Mouse (Mus musculus) adrenal gland, postnatal 0 days (tissue): ENCODE data around the gene Krcc1. TPM values are rescaled to one million over a fixed set of nuclear protein-coding genes. Genes with fewer than 3 reads are reported as not detected.

Experiments used
- microRNA-seq: library from miRNA; unstranded; fragments of <30 nt; microRNA quantifications from one replicate; pipeline ENCODE4, GENCODE M21; 2016; ENCODE audit warnings: borderline replicate concordance; ENCODE audit not compliant: insufficient number of aligned reads
- polyA plus RNA-seq: library from polyadenylated mRNA; unstranded; fragments of >200 nt; fragmentation: Nextera tagmentation; extraction: Ambion mirVana; gene quantifications from 2 replicates; pipeline ENCODE4 v1.2.1, GENCODE M21; 2015

Krcc1 gene
- 50.0 and 64.3 TPM in 2 replicates for polyA plus RNA-seq

GRCm38 (mm10) chr6:71271389-71272315 lies at the start of gene Krcc1:
Gene Krcc1, plus strand, starts transcription at chr6:71271677.

DNA sequence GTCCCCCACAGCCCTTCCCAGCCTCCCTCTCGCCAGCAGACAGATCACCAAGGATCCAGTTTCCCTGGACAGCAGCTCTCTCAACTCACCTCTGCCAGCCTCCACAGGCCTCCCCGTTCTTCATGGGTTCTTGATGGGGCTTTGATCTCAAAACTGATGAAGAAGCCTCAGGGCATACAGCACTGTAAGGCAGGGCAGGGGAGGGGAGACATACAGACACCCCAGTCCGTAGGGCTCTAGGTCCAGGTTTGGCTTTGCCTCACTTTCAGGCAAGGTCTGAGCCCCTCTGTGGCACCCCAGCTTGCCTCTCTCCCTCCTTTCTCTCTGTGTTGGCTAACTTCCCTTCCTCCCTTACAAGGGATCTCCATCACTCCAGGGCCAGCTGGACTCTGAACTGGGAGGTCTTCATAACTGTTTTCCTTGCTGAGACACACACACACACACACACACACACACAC lies 50.4 kb downstream of the Krcc1 start, which contains the start of gene Smyd1:
Gene Smyd1 (minus strand): TSS at position 408 of the 458 bp plus-strand sequence.

DNA sequence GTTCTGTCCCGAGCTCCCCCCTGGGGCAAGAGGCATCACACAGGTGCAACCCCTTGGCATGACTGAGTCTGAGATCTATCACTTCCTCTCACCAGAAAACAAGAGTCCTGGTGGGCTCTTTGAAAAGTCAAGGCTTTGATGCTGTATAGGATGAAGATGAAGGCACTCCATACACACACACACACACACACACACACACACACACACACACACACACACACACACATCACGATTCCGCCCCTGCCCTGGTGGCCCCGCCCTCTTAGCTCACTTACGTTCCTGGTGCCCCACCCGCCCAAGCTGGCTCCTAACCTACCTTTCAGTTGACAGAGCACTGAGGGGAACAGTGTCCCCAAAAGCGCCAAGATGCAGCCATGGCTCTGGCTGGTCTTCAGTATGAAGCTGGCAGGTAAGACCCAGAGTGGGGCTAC lies 51.0 kb downstream of the Krcc1 start, which contains the start of gene Cd8b1:
Gene Cd8b1 (plus strand): TSS at position 298 of the 431 bp plus-strand sequence.

Small RNAs within 50 kb of the gene (microRNA-seq; reads per million reads assigned to microRNA genes)
- gene Mir8112: 12.3 reads per million, percentile 17 among the genes with 10 or more reads in this experiment

Other genes with a start within 250 kb of the Krcc1 start
- 27.1 and 46.0 TPM in 2 replicates for gene Thnsl2, start 127.2 kb upstream of the Krcc1 start, polyA plus RNA-seq
- 167 and 268 TPM in 2 replicates for gene Fabp1, start 71.8 kb upstream of the Krcc1 start, polyA plus RNA-seq
- gene Smyd1, start 50.6 kb downstream of the Krcc1 start, polyA plus RNA-seq: 0.68 and 0.84 TPM in 2 replicates
- 0.08 and 0.63 TPM in 2 replicates for gene Cd8b1, start 51.1 kb downstream of the Krcc1 start, polyA plus RNA-seq
- gene Cd8a, start 101.8 kb downstream of the Krcc1 start, polyA plus RNA-seq: 0.30 TPM in 1 of 2 replicates, not detected in the other
- 7.3 and 9.0 TPM in 2 replicates for gene Rmnd5a, start 169.0 kb downstream of the Krcc1 start, polyA plus RNA-seq
- 23.6 and 24.8 TPM in 2 replicates for gene Rnf103, start 222.2 kb downstream of the Krcc1 start, polyA plus RNA-seq